Mouse (Mus musculus) neural tube, embryonic 11.5 days (tissue): ENCODE results near the gene Zc3h8. TPM values are rescaled to one million over a fixed set of nuclear protein-coding genes. Genes with fewer than 3 reads are reported as not detected.

Experiments
- microRNA-seq: library from miRNA; unstranded; fragments of <30 nt; microRNA quantifications from one replicate; pipeline ENCODE4, GENCODE M21; 2016
- polyA plus RNA-seq: library from polyadenylated mRNA; unstranded; fragments of >200 nt; fragmentation: Nextera tagmentation; extraction: Ambion mirVana; gene quantifications from 2 replicates; pipeline ENCODE4 v1.2.1, GENCODE M21; 2014

Zc3h8 gene
- polyA plus RNA-seq, 1 experiment from 2014 or later, result 9.1 TPM

Small RNA genes lying within 50 kb of the gene (microRNA-seq; reads per million reads assigned to microRNA genes)
- gene Gm22859, result not detected

Other genes starting within 250 kb of the Zc3h8 start
- 4.0 and 5.0 TPM in 2 replicates for gene Mertk, start 245.1 kb downstream of the Zc3h8 start, polyA plus RNA-seq
- gene Tmem87b, start 126.0 kb downstream of the Zc3h8 start, polyA plus RNA-seq, result 24.0 and 25.7 TPM in 2 replicates
- 1.9 and 2.0 TPM in 2 replicates for gene Fbln7, start 81.1 kb downstream of the Zc3h8 start, polyA plus RNA-seq
- gene Zc3h6, start 23.3 kb upstream of the Zc3h8 start, polyA plus RNA-seq, result 1.5 and 1.6 TPM in 2 replicates
- 15.8 and 17.9 TPM in 2 replicates for gene Gm10762, start 23.6 kb upstream of the Zc3h8 start, polyA plus RNA-seq
- gene Vinac1, start 104.1 kb upstream of the Zc3h8 start, polyA plus RNA-seq, result 0.19 and 0.24 TPM in 2 replicates
- gene Ttl, start 121.9 kb upstream of the Zc3h8 start, polyA plus RNA-seq, result 19.6 and 21.3 TPM in 2 replicates
- gene Polr1b, start 156.9 kb upstream of the Zc3h8 start, polyA plus RNA-seq, result 18.2 and 19.4 TPM in 2 replicates
- gene Chchd5, start 185.6 kb upstream of the Zc3h8 start, polyA plus RNA-seq, result 23.1 and 26.4 TPM in 2 replicates